Mouse (Mus musculus) limb, embryonic 10.5 days (tissue): ENCODE measurements around the gene Trak2. TPM values are rescaled to one million over a fixed set of nuclear protein-coding genes. Genes with fewer than 3 reads are reported as not detected.
"Not testable (repeated sequence)": the region's sequence is repeated elsewhere in the genome, so short reads cannot be mapped to it uniquely, and the experiment has no call there.

Experiments used
- DNase-seq: peaks from one replicate; pipeline ENCODE4 v3.0.0-alpha.2; 2017; ENCODE audit warnings: low spot score
- H3K27ac ChIP-seq: fragments of 300-500 bp; sonication (generic); 2 replicates; pipeline ENCODE4 v1.5.1; 2016; ENCODE audit warnings: mild to moderate bottlenecking
- H3K27me3 ChIP-seq: fragments of 300-500 bp; sonication (generic); 2 replicates; pipeline ENCODE4 v1.6.1; 2016; ENCODE audit warnings: low read depth, mild to moderate bottlenecking; ENCODE audit not compliant: poor library complexity, severe bottlenecking
- H3K36me3 ChIP-seq: fragments of 300-500 bp; sonication (generic); 2 replicates; pipeline ENCODE4 v1.6.1; 2016; ENCODE audit warnings: mild to moderate bottlenecking, moderate library complexity
- H3K4me1 ChIP-seq: fragments of 300-500 bp; sonication (generic); 2 replicates; pipeline ENCODE4 v1.6.1; 2016
- H3K4me3 ChIP-seq: fragments of 300-500 bp; sonication (generic); 2 replicates; pipeline ENCODE4 v1.5.1; 2016; ENCODE audit warnings: mild to moderate bottlenecking, moderate library complexity
- H3K9me3 ChIP-seq: fragments of 300-500 bp; sonication (generic); replicated peaks from 2 replicates; pipeline ENCODE4 v1.6.1; 2016; ENCODE audit warnings: mild to moderate bottlenecking
- WGBS: fragments of 180-500 bp; shearing (Covaris S2); methylation state at CpG from one replicate; pipeline ENCODE4 v1.1.7; 2016; 5-methylcytosine and 5-hydroxymethylcytosine counted together
- polyA plus RNA-seq: library from polyadenylated mRNA; unstranded; fragments of >200 nt; fragmentation: Nextera tagmentation; extraction: Ambion mirVana; gene quantifications from 2 replicates; pipeline ENCODE4 v1.2.1, GENCODE M21; 2016

The Trak2 gene
- polyA plus RNA-seq, 1 experiment from 2014 or later, result 9.3 TPM

DNA sequence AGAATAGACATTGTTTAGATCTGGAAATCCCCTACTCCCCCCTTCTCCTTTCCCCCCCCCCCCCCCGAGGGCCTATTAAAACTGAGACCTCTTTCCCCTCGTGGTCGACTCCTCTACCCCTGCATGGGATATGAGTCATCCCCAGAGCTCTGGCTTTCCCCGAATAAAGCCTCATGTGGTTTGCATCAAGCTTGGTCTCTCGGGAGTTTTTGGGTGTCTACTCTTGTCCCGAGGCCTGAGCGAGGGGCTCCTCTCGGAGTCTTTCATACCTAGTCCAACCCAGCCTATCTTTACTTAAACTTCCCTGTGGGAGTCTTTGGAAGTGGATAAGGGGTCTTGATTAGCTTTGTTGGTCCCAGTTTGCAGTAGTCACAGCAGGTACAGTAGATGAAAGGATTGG is 80.8 kb downstream of the Trak2 start:
- WGBS, result 95% methylated on average over 7 of the region's 8 CpGs
- H3K27ac ChIP-seq, H3K27me3 ChIP-seq, H3K4me1 ChIP-seq, H3K9me3 ChIP-seq, H3K4me3 ChIP-seq, H3K36me3 ChIP-seq: not testable (repeated sequence)
- DNase-seq, result peak; percentile 15

DNA sequence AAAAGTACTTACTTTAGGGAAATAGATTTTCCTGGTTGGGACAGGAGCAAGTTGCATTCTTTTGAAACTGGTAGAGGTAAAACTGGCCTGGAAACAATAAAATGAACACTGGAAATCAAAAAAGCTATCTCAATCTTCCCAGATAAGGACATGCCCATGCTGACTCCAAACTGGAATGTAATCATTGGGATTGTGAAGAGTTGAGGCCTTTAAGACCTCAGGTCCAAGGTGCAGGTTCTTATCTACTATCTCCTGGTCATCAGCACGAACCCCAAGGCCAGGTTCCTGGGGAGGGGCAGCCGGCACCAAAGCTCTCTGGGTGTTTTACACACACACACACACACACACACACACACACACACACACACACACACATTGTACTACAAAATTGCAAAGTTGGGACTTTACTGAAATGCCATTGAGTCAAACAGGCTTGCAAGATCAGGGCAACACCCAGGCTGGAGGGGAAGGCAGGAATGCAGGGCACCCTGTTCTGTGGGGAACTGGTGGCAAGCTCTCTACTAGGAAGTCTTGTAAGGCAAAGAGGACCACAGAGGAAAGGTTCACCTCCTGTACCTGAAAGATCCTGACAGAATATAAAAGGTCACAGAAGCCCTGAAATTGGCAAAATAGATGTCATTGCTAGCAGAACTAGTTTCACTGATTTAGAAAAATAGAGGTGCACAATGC is 81.6 kb downstream of the Trak2 start:
- H3K27me3 ChIP-seq, H3K9me3 ChIP-seq, H3K4me3 ChIP-seq, H3K27ac ChIP-seq, H3K36me3 ChIP-seq, H3K4me1 ChIP-seq: not testable (repeated sequence)
- WGBS, result 89% methylated on average over 2 of the region's 2 CpGs
- peak; percentile 6 for DNase-seq

DNA sequence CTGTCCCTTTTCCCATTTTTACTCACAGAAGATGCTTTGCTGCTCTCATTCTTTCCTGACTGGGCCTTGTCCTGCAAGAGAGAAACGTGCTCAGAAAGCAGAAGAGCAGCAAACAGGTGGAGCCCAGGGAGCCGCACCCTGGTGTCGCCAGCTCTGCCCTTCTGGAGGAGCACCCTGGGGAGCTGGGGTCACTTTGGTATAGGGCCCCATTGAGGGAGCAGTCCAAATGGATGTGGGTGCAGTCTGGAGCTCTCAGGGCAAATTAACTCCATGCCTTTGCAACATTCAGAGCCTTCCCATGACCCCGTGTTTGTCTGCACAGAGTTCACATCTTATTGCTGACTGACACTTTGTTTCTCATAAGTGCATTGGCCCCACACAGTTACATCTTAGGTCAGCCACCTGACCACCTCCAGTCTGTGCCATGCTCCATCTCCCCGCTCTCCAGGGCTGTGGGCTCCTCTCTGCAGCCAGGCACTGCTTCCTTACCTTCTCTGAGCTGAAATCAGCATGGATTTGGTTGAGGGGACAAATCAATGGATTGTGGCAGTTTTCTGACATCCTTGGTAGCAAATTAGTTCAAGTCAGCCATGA is 82.4 kb downstream of the Trak2 start:
- not testable (repeated sequence) for H3K27ac ChIP-seq, DNase-seq
- WGBS, result 83% methylated on average over 4 of the region's 5 CpGs

DNA sequence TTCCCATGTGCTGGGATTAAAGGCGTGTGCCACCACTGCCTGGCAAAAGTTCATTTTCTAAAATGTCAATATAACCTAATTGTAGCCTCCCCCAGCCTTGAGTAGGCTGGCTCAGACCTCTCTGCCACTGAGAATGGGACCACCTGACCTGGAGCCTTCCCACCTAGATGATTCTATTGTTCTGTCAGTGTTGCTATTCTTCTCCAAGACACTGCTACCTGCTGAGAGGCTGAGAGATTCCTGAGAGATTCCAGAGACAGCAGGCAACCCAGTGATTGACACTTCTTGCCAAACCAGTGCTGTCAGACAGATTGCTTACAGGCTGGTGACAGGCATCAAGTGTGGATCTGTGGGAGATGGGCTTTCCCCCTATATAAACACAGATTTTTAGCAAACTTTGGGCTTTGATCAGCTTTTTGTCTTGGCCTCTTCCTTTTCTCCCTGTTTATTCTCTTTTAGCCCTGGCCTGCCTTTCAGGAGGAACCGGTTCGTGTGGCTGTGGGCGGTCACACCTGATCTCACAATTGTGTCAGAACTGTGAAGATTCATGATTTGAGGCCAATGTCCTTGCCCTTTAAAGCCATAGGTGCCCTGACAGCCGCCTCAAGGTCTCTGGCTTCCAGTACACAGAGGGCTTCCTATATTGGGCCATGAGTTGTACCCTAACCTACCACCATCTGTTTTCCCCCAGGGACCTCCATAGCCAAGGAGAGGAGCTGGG is 83.2 kb downstream of the Trak2 start:
- peak; percentile 29 for DNase-seq
- Histone ChIP-seq H3K4me3 (no peak overlapping the region), H3K9me3 (no peaks in the 10 kb centered on the region), H3K27me3 (no peaks in the 10 kb centered on the region), H3K4me1 (no peaks in the 10 kb centered on the region), H3K27ac (no peak overlapping the region), H3K36me3 (no peaks in the 10 kb centered on the region)
- WGBS, result 74% methylated on average over 5 of the region's 5 CpGs

More for the DNA sequence above, 82.4 kb downstream of the Trak2 start:
- H3K4me3 ChIP-seq, H3K36me3 ChIP-seq, H3K9me3 ChIP-seq, H3K4me1 ChIP-seq, H3K27me3 ChIP-seq: not testable (repeated sequence)

DNA sequence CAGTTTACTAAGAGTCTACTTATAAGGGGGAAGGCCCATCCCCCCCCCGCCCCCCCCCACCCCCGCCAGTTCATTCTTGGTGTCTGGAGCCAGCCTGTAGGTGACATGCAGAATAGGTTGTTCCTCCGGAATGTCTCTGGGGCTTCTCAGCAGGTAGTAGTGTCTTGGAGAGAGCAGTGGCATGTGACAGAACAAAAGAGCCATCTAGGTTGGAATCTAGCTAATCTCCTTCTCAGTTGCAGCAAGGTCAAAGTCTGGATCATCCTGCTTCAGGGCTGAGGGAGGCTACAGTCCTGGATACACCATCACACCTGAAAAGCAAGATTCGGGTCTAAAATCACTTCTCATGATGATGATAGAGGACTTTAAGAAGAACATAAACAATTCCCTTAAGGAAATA is 87.6 kb downstream of the Trak2 start:
- Histone ChIP-seq H3K36me3 (no peaks in the 10 kb centered on the region), H3K9me3 (no peaks in the 10 kb centered on the region), H3K4me1 (no peaks in the 10 kb centered on the region), H3K27me3 (no peaks in the 10 kb centered on the region), H3K4me3 (no peak overlapping the region), H3K27ac (no peak overlapping the region)
- WGBS, result 82% methylated on average over 4 of the region's 4 CpGs
- DNase-seq, result no peak

DNA sequence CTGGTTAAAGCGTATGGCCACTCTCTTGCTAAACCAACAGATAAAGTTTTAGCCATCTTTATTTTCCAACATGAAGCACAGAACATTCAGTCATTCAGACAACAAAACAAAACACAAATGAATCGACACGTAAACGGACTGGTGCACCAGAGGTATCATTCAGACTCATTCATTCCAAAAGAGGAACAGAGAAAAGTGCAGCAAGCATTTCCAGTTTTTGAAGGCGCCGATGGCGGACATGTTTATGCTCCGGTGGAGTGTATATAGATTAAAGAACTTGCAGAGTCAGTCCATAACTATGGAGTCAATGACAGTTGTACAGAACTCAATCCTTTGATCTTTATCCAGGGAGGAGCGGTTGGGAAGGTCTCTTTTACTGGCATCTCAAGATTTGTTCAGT is 90.0 kb downstream of the Trak2 start:
- DNase-seq, H3K9me3 ChIP-seq, H3K36me3 ChIP-seq, H3K27me3 ChIP-seq, H3K4me3 ChIP-seq, H3K27ac ChIP-seq, H3K4me1 ChIP-seq: not testable (repeated sequence)
- 94% methylated on average over 9 of the region's 9 CpGs for WGBS

DNA sequence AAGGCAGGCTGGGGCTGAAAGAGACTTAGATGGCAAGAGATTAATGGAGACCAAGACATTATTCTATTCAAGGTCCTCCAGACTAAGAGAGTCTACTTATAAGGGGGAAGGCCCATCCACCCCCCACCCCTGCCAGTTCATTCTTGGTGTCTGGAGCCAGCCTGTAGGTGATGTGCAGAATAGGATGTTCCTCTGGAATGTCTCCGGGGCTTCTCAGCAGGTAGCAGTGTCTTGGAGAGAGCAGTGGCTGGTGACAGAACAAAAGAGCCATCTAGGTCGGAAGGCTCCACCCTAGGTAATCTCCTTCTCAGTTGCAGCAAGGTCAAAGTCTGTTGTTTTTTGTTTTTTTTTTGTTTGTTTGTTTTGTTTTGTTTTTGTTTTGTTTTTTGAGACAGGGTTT is 93.9 kb downstream of the Trak2 start:
- H3K9me3 ChIP-seq, H3K27ac ChIP-seq, H3K27me3 ChIP-seq, H3K36me3 ChIP-seq, H3K4me3 ChIP-seq, H3K4me1 ChIP-seq: not testable (repeated sequence)
- peak; percentile 12 for DNase-seq
- 96% methylated on average over 2 of the region's 2 CpGs for WGBS

DNA sequence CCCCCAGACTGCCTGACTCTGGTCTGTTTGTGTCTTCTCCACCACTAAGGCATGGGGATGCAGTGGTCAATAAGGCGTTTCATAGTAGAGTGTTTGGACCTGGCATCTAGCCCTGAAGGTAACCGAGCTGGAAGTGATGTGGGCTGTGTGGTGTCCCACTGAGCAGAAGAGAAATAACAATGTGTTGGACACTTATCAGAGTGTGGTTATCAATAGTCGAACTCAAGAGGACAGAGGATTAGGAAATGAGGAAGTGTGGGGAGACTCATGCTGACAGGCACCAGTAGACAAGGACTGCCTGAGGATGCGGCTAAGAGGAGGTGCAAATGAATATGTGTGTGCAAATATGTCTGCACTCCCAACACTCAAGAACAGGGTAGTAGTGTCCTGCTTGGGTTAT is 96.7 kb downstream of the Trak2 start:
- not testable (repeated sequence) for H3K4me1 ChIP-seq, H3K27me3 ChIP-seq, H3K27ac ChIP-seq, H3K36me3 ChIP-seq, H3K9me3 ChIP-seq, H3K4me3 ChIP-seq
- WGBS, result 92% methylated on average over 4 of the region's 4 CpGs
- DNase-seq, result peak; percentile 9

DNA sequence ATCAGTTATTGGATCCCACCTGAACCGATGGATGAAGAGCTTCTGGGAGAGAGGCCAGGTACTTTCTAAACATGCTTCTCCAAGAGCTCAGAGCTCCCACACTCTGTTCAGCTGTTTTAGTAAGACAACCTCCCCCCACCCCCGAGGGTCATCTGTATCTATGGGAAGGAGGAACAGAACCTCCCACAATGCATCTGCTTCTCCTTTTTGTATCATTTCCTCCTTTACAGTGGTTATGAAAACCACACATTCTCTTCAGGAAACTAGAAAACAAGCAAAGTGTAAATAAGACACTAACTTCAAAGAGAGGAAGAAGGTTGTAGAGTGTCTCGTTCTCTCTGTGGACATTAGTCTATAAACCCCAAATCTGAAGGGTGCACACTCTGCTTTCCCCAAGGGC is 112.6 kb downstream of the Trak2 start:
- not testable (repeated sequence) for H3K4me3 ChIP-seq, H3K9me3 ChIP-seq, H3K4me1 ChIP-seq, H3K27me3 ChIP-seq, H3K36me3 ChIP-seq, DNase-seq, H3K27ac ChIP-seq
- 85% methylated on average over 3 of the region's 3 CpGs for WGBS

DNA sequence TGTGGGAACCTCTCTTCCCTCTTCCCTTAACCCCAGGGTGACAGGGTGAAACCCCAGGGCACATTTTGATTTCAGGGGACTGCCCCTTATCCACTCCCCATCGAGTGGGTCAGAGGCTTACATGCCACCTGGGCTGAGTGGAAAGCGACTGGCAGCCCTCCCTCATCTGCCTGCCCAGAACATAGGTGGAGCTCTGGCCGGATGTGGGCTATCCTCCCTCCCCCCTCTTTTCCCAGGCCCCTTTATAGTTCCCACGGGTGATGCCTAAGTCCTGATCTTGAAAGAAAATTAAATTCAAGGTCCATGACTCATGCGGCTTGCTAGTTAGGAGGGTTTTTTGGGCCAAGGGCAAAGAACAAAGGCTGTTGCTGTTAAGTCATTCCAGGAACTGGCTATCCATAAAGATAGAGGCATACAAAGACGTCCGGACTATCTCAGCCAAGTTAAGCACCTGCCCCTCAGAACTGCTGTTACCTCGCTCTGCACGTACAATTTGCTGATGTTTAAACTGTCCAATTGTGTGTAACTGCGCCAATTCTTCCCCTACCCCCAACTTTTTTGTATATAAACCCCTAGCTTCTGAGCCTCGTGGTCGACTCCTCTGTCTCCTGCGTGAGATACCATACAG is 113.4 kb downstream of the Trak2 start:
- H3K4me1 ChIP-seq, H3K9me3 ChIP-seq, H3K36me3 ChIP-seq, H3K27ac ChIP-seq, H3K4me3 ChIP-seq, DNase-seq, H3K27me3 ChIP-seq: not testable (repeated sequence)
- WGBS, result 82% methylated on average over 13 of the region's 13 CpGs

DNA sequence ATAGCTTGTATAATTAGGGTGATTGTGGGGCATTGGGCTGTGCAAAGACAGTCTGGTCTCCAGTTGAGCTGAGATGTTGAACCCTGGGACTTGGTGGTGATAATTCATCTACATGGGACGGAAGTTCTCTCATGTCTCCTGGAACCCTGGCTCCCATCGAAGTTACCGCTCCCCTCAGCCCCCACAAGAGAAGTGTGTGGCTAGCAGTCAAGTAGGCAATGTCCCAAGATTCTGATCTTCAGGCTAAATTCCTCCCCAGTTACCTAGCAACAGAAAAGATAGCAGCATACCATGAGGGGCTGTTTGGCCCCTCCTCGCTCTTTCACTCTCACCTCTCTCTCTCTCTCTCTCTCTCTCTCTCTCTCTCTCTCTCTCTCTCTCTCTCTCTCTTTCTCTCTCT is 114.1 kb downstream of the Trak2 start:
- WGBS, result 89% methylated on average over 4 of the region's 4 CpGs
- not testable (repeated sequence) for H3K4me1 ChIP-seq, H3K36me3 ChIP-seq, H3K27ac ChIP-seq, DNase-seq, H3K4me3 ChIP-seq, H3K27me3 ChIP-seq, H3K9me3 ChIP-seq

DNA sequence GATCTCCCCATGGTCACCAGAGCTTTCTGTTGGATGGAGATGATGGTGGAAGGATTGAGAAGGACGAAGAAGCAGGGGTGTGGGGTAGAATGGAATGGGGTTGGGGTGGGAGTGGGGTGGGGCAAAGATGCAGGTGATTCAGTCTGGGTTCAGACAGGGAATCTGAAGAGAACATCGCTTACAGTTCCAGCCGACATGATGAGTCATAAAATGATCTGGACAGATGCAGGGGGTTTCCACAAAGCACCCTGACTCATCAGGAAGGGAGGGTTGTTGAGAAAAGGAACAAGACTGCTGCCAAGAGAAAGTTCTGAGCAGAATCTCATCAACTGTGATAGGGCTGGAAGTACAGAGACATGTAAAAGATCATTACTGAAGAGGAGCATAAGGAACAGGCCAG is 116.4 kb downstream of the Trak2 start:
- WGBS, result 87% methylated on average over 3 of the region's 3 CpGs
- H3K36me3 ChIP-seq, result not testable (repeated sequence)

More for the DNA sequence above, 116.4 kb downstream of the Trak2 start:
- not testable (repeated sequence) for H3K27ac ChIP-seq, H3K9me3 ChIP-seq, H3K27me3 ChIP-seq, H3K4me3 ChIP-seq, DNase-seq, H3K4me1 ChIP-seq
